Mouse (Mus musculus) G1E (cell line): ENCODE results near the gene Hist1h2be. TPM values are rescaled to one million over a fixed set of nuclear protein-coding genes. Genes with fewer than 3 reads are reported as not detected.
A peak's percentile ranks its signal among the peaks of the same experiment; 100 is the strongest.
"Not testable (repeated sequence)": the region's sequence is repeated elsewhere in the genome, so short reads cannot be mapped to it uniquely, and the experiment has no call there.

Experiments
- ATAC-seq: 2 replicates; pipeline ENCODE4 v1.8.0; 2016; ENCODE audit warnings: mild to moderate bottlenecking; ENCODE audit not compliant: insufficient number of reproducible peaks, poor library complexity, low FRiP score, severe bottlenecking; ENCODE audit errors: extremely low read depth
- DNase-seq: peaks from one replicate; pipeline ENCODE4 v3.0.0; 2012; ENCODE audit warnings: low spot score
- H3K27me3 ChIP-seq: 2 replicates; pipeline ENCODE4 v1.6.1; 2012; ENCODE audit warnings: mild to moderate bottlenecking, low read length, inconsistent platforms; ENCODE audit not compliant: insufficient read depth
- H3K36me3 ChIP-seq: replicated peaks from 2 replicates; pipeline ENCODE3; 2012; ENCODE audit warnings: mild to moderate bottlenecking, inconsistent platforms
- H3K4me1 ChIP-seq: 2 replicates; pipeline ENCODE4 v1.6.1; 2012; ENCODE audit warnings: low read depth, low read length, inconsistent platforms, mixed read lengths; ENCODE audit not compliant: insufficient read depth
- H3K4me3 ChIP-seq: 2 replicates; pipeline ENCODE4 v1.5.1; 2012; ENCODE audit warnings: low read depth, mild to moderate bottlenecking, inconsistent platforms, low read length, moderate library complexity, mixed read lengths
- H3K9me3 ChIP-seq: replicated peaks from 2 replicates; pipeline ENCODE4 v1.6.1; 2012; ENCODE audit warnings: inconsistent platforms
- CTCF ChIP-seq: IDR thresholded peaks from 2 replicates; pipeline ENCODE4 v1.5.1; 2012; ENCODE audit warnings: low read depth, low read length, inconsistent platforms, mixed read lengths
- GATA1 ChIP-seq: IDR thresholded peaks from 2 replicates; pipeline ENCODE4 v1.6.1; 2012; ENCODE audit warnings: borderline replicate concordance, low read length, inconsistent platforms, mixed read lengths
- GATA2 ChIP-seq: IDR thresholded peaks from 2 replicates; pipeline ENCODE4 v1.6.1; 2012; ENCODE audit warnings: low read depth, low read length, inconsistent platforms, borderline replicate concordance
- POLR2AphosphoS5 ChIP-seq: IDR thresholded peaks from 2 replicates; pipeline ENCODE4 v1.6.1; 2012; ENCODE audit warnings: low read depth, low read length, inconsistent platforms; ENCODE audit not compliant: insufficient replicate concordance
- TAL1 ChIP-seq: conservative IDR thresholded peaks from 2 replicates; pipeline ENCODE4 v1.6.1; 2012; ENCODE audit warnings: low read depth, low read length, inconsistent platforms, mixed read lengths
- polyA plus RNA-seq: library from polyadenylated mRNA; stranded (reverse); fragments of >175 nt; gene quantifications from 2 replicates; pipeline ENCODE4 v1.2.3, GENCODE M21; 2012
- total RNA-seq, 2 experiments: library from RNA; stranded (forward) in 1 of 2; stranded (reverse) in 1 of 2; fragments of 200-1000 nt in 1 of 2; fragments of >200 nt in 1 of 2; fragmentation: Nextera tagmentation in 1 of 2; gene quantifications; 2 replicates each; pipeline ENCODE4 v1.2.3; 2014 to 2017

Hist1h2be gene
- total and polyA plus RNA-seq, 3 experiments: 0.56 to 110 (median 27.7) TPM

DNA sequence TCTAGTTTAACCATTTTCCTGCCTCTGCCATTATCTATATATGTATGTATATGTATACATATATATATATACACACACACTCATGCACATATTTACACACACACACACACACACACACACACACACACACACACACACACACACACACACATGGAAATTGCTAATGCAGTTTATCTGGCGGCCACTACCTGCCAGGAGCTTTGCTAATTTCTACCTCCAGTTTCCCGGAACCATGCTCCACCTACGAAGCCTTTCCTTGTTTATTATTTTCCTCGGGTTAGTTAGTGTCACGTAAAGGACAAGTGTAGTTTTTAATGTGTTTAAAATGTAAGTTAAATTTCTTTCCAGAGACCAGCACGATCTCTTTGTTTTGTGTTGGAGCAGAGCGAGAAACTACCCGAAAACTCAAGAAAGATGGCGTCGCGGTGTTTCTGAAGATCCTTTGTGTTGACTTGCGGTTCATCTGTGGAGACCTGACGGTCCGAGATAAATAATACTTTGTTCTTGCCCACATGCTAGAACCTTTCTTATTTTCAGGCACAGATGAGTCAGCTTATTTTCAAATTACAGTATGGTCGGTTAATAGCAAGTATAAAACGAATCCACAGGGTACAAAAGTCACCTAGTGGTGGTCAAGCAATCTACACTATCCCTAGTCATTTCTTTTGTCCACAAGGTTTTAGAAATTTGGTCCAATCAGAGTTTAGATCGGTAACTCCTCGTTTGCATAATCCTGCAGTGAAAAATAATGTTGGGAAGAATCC, 58.0 kb downstream of the Hist1h2be start:
- TF ChIP-seq CTCF: no peak
- no peak for TF ChIP-seq GATA1
- peak; percentile 50; the same call in 1 of the 2 replicates for TF ChIP-seq TAL1
- TF ChIP-seq POLR2AphosphoS5: no peak
- TF ChIP-seq GATA2: no peak
- Histone ChIP-seq H3K4me3 (peak overlapping the region; percentile 50; the same call in 1 of the 2 replicates), H3K36me3 (no peaks in the 10 kb centered on the region), H3K9me3 (no peaks in the 10 kb centered on the region), H3K27me3 (no peaks in the 10 kb centered on the region), H3K4me1 (peaks cover 21% of the 10 kb centered on the region)
- DNase-seq: peak; percentile 32
- ATAC-seq: peak; percentile 42

DNA sequence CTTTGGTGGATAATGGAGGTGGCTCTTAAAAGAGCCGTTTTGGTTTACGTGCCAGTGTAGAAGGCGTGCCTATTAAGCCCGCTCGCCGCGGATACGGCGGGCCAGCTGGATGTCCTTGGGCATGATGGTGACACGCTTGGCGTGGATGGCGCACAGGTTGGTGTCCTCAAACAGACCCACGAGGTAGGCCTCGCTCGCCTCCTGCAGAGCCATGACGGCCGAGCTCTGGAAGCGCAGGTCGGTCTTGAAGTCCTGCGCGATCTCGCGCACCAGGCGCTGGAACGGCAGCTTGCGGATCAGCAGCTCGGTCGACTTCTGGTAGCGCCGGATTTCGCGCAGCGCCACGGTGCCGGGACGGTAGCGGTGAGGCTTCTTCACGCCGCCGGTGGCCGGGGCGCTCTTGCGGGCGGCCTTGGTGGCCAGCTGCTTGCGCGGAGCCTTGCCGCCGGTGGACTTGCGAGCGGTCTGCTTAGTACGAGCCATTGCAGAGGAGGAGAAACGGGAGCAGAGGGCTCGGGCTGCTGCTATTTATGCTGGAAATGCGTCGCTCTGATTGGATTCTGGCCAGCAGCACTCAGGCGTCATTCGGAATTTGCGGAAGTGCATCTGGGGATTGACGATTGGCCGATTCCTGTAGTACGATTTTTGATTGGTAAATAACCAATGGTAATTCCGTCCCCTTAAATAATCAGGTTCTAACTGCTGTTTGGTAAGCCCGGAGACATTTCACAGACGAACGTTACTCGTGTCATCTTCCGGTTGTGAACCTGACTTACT, 58.9 kb downstream of the Hist1h2be start, which contains the start of gene Hist1h3e:
TSS of gene Hist1h3e (minus strand) at position 487 of the 777 bp plus-strand sequence.
- peak; percentile 90 for ATAC-seq
- not testable (repeated sequence) for H3K27me3 ChIP-seq, H3K9me3 ChIP-seq, H3K36me3 ChIP-seq
- H3K4me3 ChIP-seq: peak within 1 kb of the TSS; percentile 66
- H3K4me1 ChIP-seq: peaks cover 22% of the 10 kb centered on the region
- DNase-seq: peak; percentile 73
- TF ChIP-seq POLR2AphosphoS5: peak; percentile 98

DNA sequence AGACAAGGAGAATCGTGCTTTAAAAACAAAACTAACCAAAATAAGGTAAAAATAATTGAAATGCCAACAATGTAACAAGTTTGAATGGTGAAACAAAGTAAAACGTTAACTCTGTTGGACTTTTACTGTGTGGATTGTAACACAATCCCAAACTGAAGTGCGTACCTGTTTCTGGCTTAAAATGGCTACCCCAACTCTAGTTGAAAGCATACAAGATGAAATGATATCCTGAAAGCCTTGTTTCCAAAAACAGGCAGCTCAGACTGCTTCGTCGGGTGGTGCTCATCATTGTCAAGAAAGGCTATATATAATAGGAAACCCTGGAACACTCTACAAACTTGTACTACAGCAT, 59.4 kb downstream of the Hist1h2be start:
- DNase-seq, H3K27me3 ChIP-seq, H3K9me3 ChIP-seq, H3K36me3 ChIP-seq: not testable (repeated sequence)
- peak overlapping the region; percentile 66; the same call in 1 of the 2 replicates for H3K4me3 ChIP-seq
- peaks cover 25% of the 10 kb centered on the region for H3K4me1 ChIP-seq
- peak; percentile 24; the same call in 1 of the 2 replicates for ATAC-seq

DNA sequence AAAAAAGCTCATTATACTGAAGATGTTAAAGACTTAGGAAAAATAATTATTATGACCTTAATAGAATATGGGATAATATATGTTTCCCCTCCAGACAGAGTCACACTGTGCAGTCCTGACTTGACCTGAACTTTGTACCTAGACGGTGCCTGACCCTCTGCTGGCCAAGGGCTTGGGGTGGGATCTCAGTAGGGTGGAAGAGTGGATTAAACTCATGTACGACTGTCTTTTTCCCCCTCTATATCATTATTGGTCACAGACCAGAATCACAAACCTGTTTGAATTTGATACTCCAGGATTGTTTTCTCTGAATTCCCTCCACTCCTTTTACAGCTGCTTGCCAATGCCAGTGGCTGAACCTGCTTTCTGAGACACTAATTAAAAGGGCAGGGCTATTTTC, 60.2 kb downstream of the Hist1h2be start:
- H3K4me3 ChIP-seq, DNase-seq: not testable (repeated sequence)
- peaks cover 25% of the 10 kb centered on the region for H3K4me1 ChIP-seq

DNA sequence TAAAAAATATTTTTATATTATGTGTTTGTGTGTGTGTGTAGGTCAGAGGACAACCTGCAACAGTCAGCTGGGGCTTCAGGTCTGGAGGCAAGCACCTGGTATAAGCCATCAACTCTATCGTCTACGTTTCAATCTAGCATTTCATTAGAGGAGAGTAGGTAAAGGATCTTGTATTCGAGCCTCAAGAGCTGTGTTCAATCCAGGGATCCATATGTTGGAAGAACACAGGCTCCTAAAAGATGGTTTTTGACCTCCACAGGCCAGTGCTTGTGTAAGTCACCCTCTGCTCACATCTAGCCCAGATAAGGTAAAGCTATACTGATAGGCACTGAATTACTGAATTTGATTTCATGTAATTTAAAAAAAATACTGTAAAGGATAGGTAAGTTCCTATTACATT, 64.0 kb downstream of the Hist1h2be start:
- H3K4me1 ChIP-seq: peaks cover 28% of the 10 kb centered on the region
- ATAC-seq (no peak), DNase-seq (no peak)
- TF ChIP-seq GATA1 (no peak), POLR2AphosphoS5 (peak; percentile 63; the same call in 1 of the 2 replicates)
- H3K36me3 ChIP-seq: no peaks in the 10 kb centered on the region
- no peaks in the 10 kb centered on the region for H3K9me3 ChIP-seq
- no peak overlapping the region; the same call in 1 of the 2 replicates for H3K4me3 ChIP-seq
- H3K27me3 ChIP-seq: no peaks in the 10 kb centered on the region

More for the DNA sequence above, 60.2 kb downstream of the Hist1h2be start:
- not testable (repeated sequence) for ATAC-seq, H3K36me3 ChIP-seq, H3K27me3 ChIP-seq, H3K9me3 ChIP-seq
- peak; percentile 97; the same call in 1 of the 2 replicates for TF ChIP-seq POLR2AphosphoS5

DNA sequence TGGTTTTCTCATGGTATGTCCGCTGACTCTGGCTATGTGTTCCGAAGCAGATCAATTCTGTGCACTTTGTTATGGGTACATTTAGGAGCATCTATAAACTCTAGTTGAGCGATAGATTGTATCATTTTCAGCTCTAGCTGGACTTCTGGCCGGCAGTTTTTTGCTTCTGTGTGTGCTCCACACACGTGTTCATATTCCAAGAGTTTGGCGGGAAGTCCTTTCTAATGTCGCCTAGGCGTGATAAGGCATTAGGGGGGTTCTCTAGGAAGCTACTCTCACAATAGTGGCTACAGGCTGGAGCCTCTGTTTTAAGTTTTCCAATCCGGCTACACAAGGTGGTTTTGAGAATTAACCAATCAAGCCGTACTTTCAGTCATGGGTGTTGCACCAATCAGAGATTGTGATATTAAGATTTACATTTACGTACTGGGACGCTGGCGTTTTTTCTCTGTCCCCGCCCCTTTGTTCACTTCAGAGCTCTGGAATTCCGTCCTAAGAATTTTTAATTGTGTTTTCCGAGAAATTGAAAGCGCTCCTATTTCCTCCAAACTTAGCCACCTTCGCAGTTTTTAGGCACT, 65.0 kb downstream of the Hist1h2be start:
- Histone ChIP-seq H3K27me3 (no peaks in the 10 kb centered on the region), H3K36me3 (no peaks in the 10 kb centered on the region), H3K4me1 (peaks cover 31% of the 10 kb centered on the region), H3K4me3 (peak overlapping the region; percentile 68), H3K9me3 (no peaks in the 10 kb centered on the region)
- ATAC-seq: peak; percentile 48
- DNase-seq: no peak
- TF ChIP-seq CTCF (no peak), GATA1 (no peak), GATA2 (no peak), TAL1 (no peak), POLR2AphosphoS5 (peak; percentile 96; the same call in 1 of the 2 replicates)
